ENCODE assay signal across 24 mouse cellular contexts in genomic region chr16:68401860-68402671, GRCm38 (mm10).
A peak's percentile ranks its signal among the peaks of the same experiment; 100 is the strongest.
DNase-seq lines count a peak whose midpoint lies in the region; ATAC-seq and TF ChIP-seq lines count a peak whose summit lies in the region.
"Had no signal": no experiment of that assay in that cellular context is flagged by ENCODE, and none has a peak within 500 bp of the region (broad histone marks: within the 10 kb centered on the region; RNA-seq: fewer than 3 reads in every experiment).

No protein-coding gene starts in this region.

- no peak for TF ChIP-seq CTCF in intestine, postnatal 0 days (IDR thresholded peaks at IDR 0.05; ENCODE audit: low read depth)

- no peaks in the 10 kb centered on the region for H3K9me3 ChIP-seq in intestine, embryonic 15.5 days
- H3K9me3 ChIP-seq in intestine, postnatal 0 days (ENCODE audit: control insufficient read depth): no peaks in the 10 kb centered on the region
- no peaks in the 10 kb centered on the region for H3K9me3 ChIP-seq in intestine, embryonic 16.5 days (ENCODE audit: control insufficient read depth, low read length)
- H3K9me3 ChIP-seq: forebrain, embryonic 10.5 days; forebrain, embryonic 13.5 days; heart, embryonic 10.5 days; heart, embryonic 13.5 days had no signal

- no peak overlapping the region for H3K4me2 ChIP-seq in intestine, embryonic 15.5 days (replicated peaks)
- H3K4me2 ChIP-seq in intestine, postnatal 0 days (replicated peaks; ENCODE audit: low read depth): no peak overlapping the region
- H3K4me2 ChIP-seq in intestine, embryonic 16.5 days (ENCODE audit: low read depth, low read length): no peak overlapping the region
- H3K4me2 ChIP-seq: forebrain, embryonic 13.5 days; heart, embryonic 13.5 days; hindbrain, embryonic 14.5 days had no signal

- 58% methylated on average over 4 of the region's 4 CpGs for WGBS in intestine, embryonic 15.5 days
- WGBS in intestine, postnatal 0 days: 34% methylated on average over 4 of the region's 4 CpGs
- 57% methylated on average over 4 of the region's 4 CpGs for WGBS in intestine, embryonic 16.5 days

- no peak overlapping the region for H3K9ac ChIP-seq in intestine, embryonic 15.5 days
- no peak overlapping the region for H3K9ac ChIP-seq in intestine, postnatal 0 days (ENCODE audit: low read depth, low read length)
- H3K9ac ChIP-seq in intestine, embryonic 16.5 days (ENCODE audit: low read depth, low read length): no peak overlapping the region
- H3K9ac ChIP-seq: forebrain, embryonic 13.5 days; heart, embryonic 13.5 days; hindbrain, embryonic 14.5 days had no signal

- no peak overlapping the region for H3K27ac ChIP-seq in intestine, embryonic 15.5 days
- no peak overlapping the region for H3K27ac ChIP-seq in intestine, postnatal 0 days (ENCODE audit: low read depth, low read length)
- no peak overlapping the region for H3K27ac ChIP-seq in intestine, embryonic 16.5 days (ENCODE audit: low read length)
- H3K27ac ChIP-seq: forebrain, embryonic 10.5 days; forebrain, embryonic 13.5 days; heart, adult 2 months; heart, embryonic 10.5 days; heart, embryonic 13.5 days; hindbrain, embryonic 14.5 days; hindbrain, postnatal 0 days had no signal

- ATAC-seq in intestine, embryonic 15.5 days: peak; percentile 66
- no peak for ATAC-seq in intestine, postnatal 0 days
- ATAC-seq in intestine, embryonic 16.5 days: peak; percentile 77
- ATAC-seq: CD4-positive, CD25-positive, alpha-beta regulatory T cell, adult 4 months; forebrain, embryonic 13.5 days; forebrain, embryonic 16.5 days; hindbrain, postnatal 0 days had no signal

- no peak overlapping the region for H3K4me3 ChIP-seq in intestine, embryonic 15.5 days (replicated peaks)
- H3K4me3 ChIP-seq in intestine, postnatal 0 days (ENCODE audit: low read depth, low read length): no peak overlapping the region
- H3K4me3 ChIP-seq in intestine, embryonic 16.5 days (ENCODE audit: low read length): no peak overlapping the region
- H3K4me3 ChIP-seq: forebrain, embryonic 10.5 days; forebrain, embryonic 13.5 days; heart, adult 2 months; heart, embryonic 10.5 days; heart, embryonic 13.5 days had no signal

- no peaks in the 10 kb centered on the region for H3K36me3 ChIP-seq in intestine, embryonic 15.5 days
- no peaks in the 10 kb centered on the region for H3K36me3 ChIP-seq in intestine, postnatal 0 days (ENCODE audit: control insufficient read depth, insufficient read depth)
- H3K36me3 ChIP-seq in intestine, embryonic 16.5 days (ENCODE audit: control insufficient read depth, insufficient read depth, low read length): no peaks in the 10 kb centered on the region
- H3K36me3 ChIP-seq: forebrain, embryonic 10.5 days; heart, embryonic 10.5 days; heart, embryonic 13.5 days had no signal

- H3K27me3 ChIP-seq in intestine, embryonic 15.5 days (replicated peaks): no peaks in the 10 kb centered on the region
- H3K27me3 ChIP-seq in intestine, postnatal 0 days (replicated peaks; ENCODE audit: control insufficient read depth, insufficient read depth, low read length): no peaks in the 10 kb centered on the region
- no peaks in the 10 kb centered on the region for H3K27me3 ChIP-seq in intestine, embryonic 16.5 days (replicated peaks; ENCODE audit: control insufficient read depth, insufficient read depth, low read length)
- H3K27me3 ChIP-seq: forebrain, embryonic 13.5 days; heart, embryonic 13.5 days had no signal

- no peaks in the 10 kb centered on the region for H3K4me1 ChIP-seq in intestine, embryonic 15.5 days (replicated peaks)
- no peaks in the 10 kb centered on the region for H3K4me1 ChIP-seq in intestine, postnatal 0 days (replicated peaks; ENCODE audit: control insufficient read depth, insufficient read depth, low read length)
- no peaks in the 10 kb centered on the region for H3K4me1 ChIP-seq in intestine, embryonic 16.5 days (ENCODE audit: control insufficient read depth, insufficient read depth, low read length)
- H3K4me1 ChIP-seq: forebrain, embryonic 10.5 days; forebrain, embryonic 13.5 days; heart, embryonic 10.5 days; heart, embryonic 13.5 days had no signal

- peak; percentile 7 for DNase-seq in retina, embryonic 14.5 days (ENCODE audit: low spot score)
- DNase-seq in retina, postnatal 1 day: no peak
- DNase-seq in telencephalon, adult 2 months (ENCODE audit: low read depth, low spot score): peak; percentile 4
- DNase-seq in left cerebral cortex, adult 18-20 months (ENCODE audit: low spot score in 2 of 2): no peak
- DNase-seq: adrenal gland, adult 2 months; adrenal gland, postnatal 14 days; cerebellum, adult 18-20 months; cerebellum, adult 9-11 months; gastrocnemius, postnatal 10 days; gastrocnemius, postnatal 36 days; heart, adult 2 months; heart, postnatal 14 days; heart, postnatal 4 days had no signal

Comparison
In these comparisons a context has a peak if more than half of its experiments do, and no peak if none do; other contexts are left out.
1. DNase-seq: peak in retina, embryonic 14.5 days (single experiment) and telencephalon, adult 2 months (single experiment); none in retina, postnatal 1 day (single experiment) and left cerebral cortex, adult 18-20 months (0 of 2).